Mouse (Mus musculus) intestine, embryonic 16.5 days (tissue): ENCODE measurements around the gene Psma4. TPM values are rescaled to one million over a fixed set of nuclear protein-coding genes. Genes with fewer than 3 reads are reported as not detected.

Experiments
- ATAC-seq: fragments of 200-750 bp; cut with Nextera tagmentation; 2 replicates; pipeline ENCODE4 v1.8.0; 2017; ENCODE audit warnings: moderate TSS enrichment, moderate library complexity
- H3K27ac ChIP-seq: fragments of 300-500 bp; sonication (generic); 2 replicates; pipeline ENCODE4 v1.5.1; 2014; ENCODE audit warnings: mild to moderate bottlenecking, low read length
- H3K27me3 ChIP-seq: fragments of 300-500 bp; sonication (generic); replicated peaks from 2 replicates; pipeline ENCODE4 v1.6.1; 2014; ENCODE audit warnings: low read length, control low read depth, mixed read lengths; ENCODE audit not compliant: control insufficient read depth, insufficient read depth
- H3K36me3 ChIP-seq: fragments of 300-500 bp; sonication (generic); 2 replicates; pipeline ENCODE4 v1.6.1; 2014; ENCODE audit warnings: low read length, control low read depth; ENCODE audit not compliant: control insufficient read depth, insufficient read depth
- H3K4me1 ChIP-seq: fragments of 300-500 bp; sonication (generic); 2 replicates; pipeline ENCODE4 v1.6.1; 2014; ENCODE audit warnings: low read length, control low read depth, mixed read lengths; ENCODE audit not compliant: control insufficient read depth, insufficient read depth
- H3K4me2 ChIP-seq: fragments of 300-500 bp; sonication (generic); 2 replicates; pipeline ENCODE4 v1.6.1; 2014; ENCODE audit warnings: low read depth, low read length, control low read depth
- H3K4me3 ChIP-seq: fragments of 300-500 bp; sonication (generic); 2 replicates; pipeline ENCODE4 v1.5.1; 2014; ENCODE audit warnings: mild to moderate bottlenecking, low read length
- H3K9ac ChIP-seq: fragments of 300-500 bp; sonication (generic); 2 replicates; pipeline ENCODE4 v1.6.1; 2014; ENCODE audit warnings: low read depth, low read length
- H3K9me3 ChIP-seq: fragments of 300-500 bp; sonication (generic); 2 replicates; pipeline ENCODE4 v1.6.1; 2016; ENCODE audit warnings: low read length, control low read depth; ENCODE audit not compliant: control insufficient read depth
- WGBS: fragments of 180-500 bp; shearing (Covaris S2); extraction: QIAGEN DNeasy Blood & Tissue Kit; methylation state at CpG from one replicate; pipeline ENCODE4 v1.1.7; 2014; 5-methylcytosine and 5-hydroxymethylcytosine counted together
- polyA plus RNA-seq: library from polyadenylated mRNA; unstranded; fragments of >200 nt; fragmentation: Nextera tagmentation; extraction: Ambion mirVana; gene quantifications from 2 replicates; pipeline ENCODE4 v1.2.1, GENCODE M21; 2015

Gene Psma4
- polyA plus RNA-seq, 1 experiment from 2014 or later = 294 TPM

- peak within 1 kb of the TSS; percentile 73 for H3K4me3 ChIP-seq
- H3K27me3 ChIP-seq = peaks cover 26% of the 10 kb centered on the region
- no peak within 1 kb of the TSS for H3K27ac ChIP-seq
- peaks cover 6% of the 10 kb centered on the region; the same call in 1 of the 2 replicates for H3K4me1 ChIP-seq
- H3K9ac ChIP-seq = peak within 1 kb of the TSS; percentile 60
- WGBS = 63% methylated on average over 8 of the region's 8 CpGs
- H3K9me3 ChIP-seq = no peaks in the 10 kb centered on the region
- no peaks in the 10 kb centered on the region for H3K36me3 ChIP-seq
- peak within 1 kb of the TSS; percentile 98 for H3K4me2 ChIP-seq
- ATAC-seq = no peak; the same call in 1 of the 2 replicates
Observed at GRCm38 (mm10) chr9:54980674-54981073, 30.1 kb downstream of the Psma4 start, which contains the start of gene Chrna5. Gene Chrna5, plus strand, starts transcription at chr9:54980880.

DNA sequence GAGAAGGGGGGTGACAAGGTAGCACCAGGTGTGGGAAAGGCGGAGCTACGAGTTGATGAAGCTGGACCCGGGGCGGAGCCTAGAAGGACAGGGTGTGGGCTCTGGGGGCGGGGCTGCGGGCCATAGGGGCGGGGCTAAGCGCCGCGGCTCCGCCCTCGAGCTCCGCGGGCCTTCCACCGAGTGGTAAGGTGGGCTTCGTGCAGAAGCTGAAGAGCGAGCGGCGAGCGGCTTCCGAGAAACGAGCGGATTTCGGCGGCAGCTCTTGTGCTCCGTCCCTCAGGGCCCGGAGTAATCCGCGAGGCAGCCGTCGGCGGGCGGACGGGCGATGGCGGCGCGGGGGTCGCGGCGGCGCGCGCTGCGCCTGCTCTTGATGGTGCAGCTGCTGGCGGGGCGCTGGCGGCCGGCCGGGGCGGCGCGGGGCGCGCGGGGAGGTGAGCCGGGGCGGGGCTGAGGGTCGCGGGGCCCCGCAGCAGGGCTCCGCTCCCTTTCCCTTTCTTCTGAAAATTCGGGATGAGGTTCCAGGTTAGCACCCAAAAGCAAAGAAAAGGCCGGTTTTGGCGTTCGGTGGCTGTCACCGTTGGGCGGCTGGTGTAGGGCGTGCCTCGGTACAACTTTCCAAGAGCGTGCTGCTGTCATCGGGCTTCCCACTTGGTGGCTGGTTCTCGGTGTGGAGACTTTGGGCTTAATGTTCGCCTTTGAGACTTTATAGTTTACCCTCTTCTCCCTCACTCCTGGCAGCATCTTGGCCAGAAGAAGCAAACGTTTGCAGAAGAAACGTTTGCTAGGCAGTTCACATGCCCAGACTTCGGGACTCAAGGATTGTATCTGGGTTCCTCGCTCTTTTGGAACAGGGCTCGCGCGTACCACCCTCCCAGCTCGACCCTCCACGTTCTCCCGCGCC lies 31.0 kb downstream of the Psma4 start:
- Histone ChIP-seq H3K27me3 (peaks cover 26% of the 10 kb centered on the region), H3K4me1 (peaks cover 6% of the 10 kb centered on the region; the same call in 1 of the 2 replicates), H3K9me3 (no peaks in the 10 kb centered on the region), H3K4me2 (peak overlapping the region; percentile 98), H3K4me3 (peak overlapping the region; percentile 73), H3K36me3 (no peaks in the 10 kb centered on the region), H3K9ac (peak overlapping the region; percentile 60), H3K27ac (no peak overlapping the region)
- 1% methylated on average over 85 of the region's 85 CpGs for WGBS
- peak; percentile 90 for ATAC-seq

- Histone ChIP-seq H3K36me3 (no peaks in the 10 kb centered on the region), H3K27ac (no peak overlapping the region), H3K27me3 (peaks cover 26% of the 10 kb centered on the region), H3K4me3 (peak overlapping the region; percentile 73), H3K9me3 (no peaks in the 10 kb centered on the region), H3K4me2 (peak overlapping the region; percentile 98), H3K4me1 (peaks cover 6% of the 10 kb centered on the region; the same call in 1 of the 2 replicates), H3K9ac (0 out of 2 replicates have a peak overlapping the region, but pooled peaks have one; percentile 60)
- ATAC-seq = no peak
- 11% methylated on average over 7 of the region's 7 CpGs for WGBS
Observed at GRCm38 (mm10) chr9:54982401-54982800, 31.8 kb downstream of the Psma4 start.

DNA sequence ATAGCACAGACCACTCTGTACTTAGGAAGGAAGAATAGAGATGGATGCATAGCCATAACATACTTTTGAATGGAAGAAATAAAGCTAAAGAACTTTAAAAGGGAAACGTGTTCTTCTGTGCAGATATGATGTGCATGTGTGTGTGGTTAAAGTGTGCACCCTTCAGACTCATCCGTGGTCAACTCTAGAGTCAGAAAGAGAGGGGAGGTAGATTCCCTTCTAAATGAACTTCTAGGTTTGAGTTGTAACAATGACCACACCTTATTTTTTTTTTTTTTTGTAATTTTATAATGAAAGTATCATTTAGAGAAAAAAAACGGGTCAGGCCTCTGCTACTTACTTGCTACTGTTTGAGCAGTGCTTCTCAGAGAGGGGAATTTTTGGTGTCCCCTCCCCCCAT lies 39.8 kb downstream of the Psma4 start:
- H3K9me3 ChIP-seq = no peaks in the 10 kb centered on the region
- 75% methylated on average over 3 of the region's 3 CpGs for WGBS
- H3K4me3 ChIP-seq = no peak overlapping the region
- no peaks in the 10 kb centered on the region for H3K27me3 ChIP-seq
- H3K4me2 ChIP-seq = no peak overlapping the region
- H3K9ac ChIP-seq = no peak overlapping the region
- H3K4me1 ChIP-seq = no peaks in the 10 kb centered on the region
- no peak overlapping the region for H3K27ac ChIP-seq
- no peak for ATAC-seq
- no peaks in the 10 kb centered on the region for H3K36me3 ChIP-seq

- no peaks in the 10 kb centered on the region for H3K36me3 ChIP-seq
- H3K27me3 ChIP-seq = no peaks in the 10 kb centered on the region
- H3K9me3 ChIP-seq = no peaks in the 10 kb centered on the region
- WGBS = 53% methylated on average over 3 of the region's 3 CpGs
- ATAC-seq = no peak
- H3K4me3 ChIP-seq = no peak overlapping the region
- no peaks in the 10 kb centered on the region for H3K4me1 ChIP-seq
- no peak overlapping the region for H3K4me2 ChIP-seq
- H3K9ac ChIP-seq = no peak overlapping the region
- no peak overlapping the region for H3K27ac ChIP-seq
Observed at GRCm38 (mm10) chr9:54994381-54994780, 43.8 kb downstream of the Psma4 start.

GRCm38 (mm10) chr9:54995645-54996044 lies 45.1 kb downstream of the Psma4 start:
- no peak overlapping the region for H3K9ac ChIP-seq
- no peak for ATAC-seq
- 69% methylated on average over 3 of the region's 3 CpGs for WGBS
- H3K4me2 ChIP-seq = no peak overlapping the region
- H3K4me3 ChIP-seq = no peak overlapping the region
- no peaks in the 10 kb centered on the region for H3K4me1 ChIP-seq
- no peaks in the 10 kb centered on the region for H3K27me3 ChIP-seq
- no peaks in the 10 kb centered on the region for H3K9me3 ChIP-seq
- no peaks in the 10 kb centered on the region for H3K36me3 ChIP-seq
- no peak overlapping the region for H3K27ac ChIP-seq

DNA sequence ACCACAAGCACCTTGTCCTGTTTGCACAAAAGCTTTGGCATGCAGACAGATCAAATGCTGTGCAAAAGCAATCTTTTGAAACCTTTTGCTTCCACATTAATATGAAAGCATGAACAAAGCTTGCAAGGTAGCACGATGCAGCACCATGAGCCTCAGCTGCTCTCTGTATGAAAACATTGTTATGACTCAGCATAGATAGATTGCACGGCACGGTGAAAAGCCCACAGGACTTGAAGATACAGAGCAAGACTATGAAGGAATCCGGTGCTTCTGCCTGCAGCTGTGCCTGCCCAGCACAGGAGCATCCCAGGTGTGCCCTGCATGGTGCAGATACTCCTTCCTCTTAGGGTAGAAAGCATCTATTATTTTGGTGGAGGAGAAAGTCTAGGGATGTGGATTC lies 53.0 kb downstream of the Psma4 start:
- no peak overlapping the region for H3K27ac ChIP-seq
- H3K4me1 ChIP-seq = no peaks in the 10 kb centered on the region
- no peak overlapping the region for H3K9ac ChIP-seq
- 63% methylated on average over 4 of the region's 4 CpGs for WGBS
- no peak overlapping the region for H3K4me2 ChIP-seq
- no peak for ATAC-seq
- H3K36me3 ChIP-seq = no peaks in the 10 kb centered on the region
- no peaks in the 10 kb centered on the region for H3K9me3 ChIP-seq
- no peak overlapping the region for H3K4me3 ChIP-seq
- H3K27me3 ChIP-seq = no peaks in the 10 kb centered on the region

Other genes with a start within 250 kb of the Psma4 start
- gene Wdr61, start 216.3 kb upstream of the Psma4 start, polyA plus RNA-seq = 142 and 148 TPM in 2 replicates
- gene Crabp1, start 186.0 kb upstream of the Psma4 start, polyA plus RNA-seq = 9.0 and 9.8 TPM in 2 replicates
- 21.0 and 23.1 TPM in 2 replicates for gene Ireb2, start 87.0 kb upstream of the Psma4 start, polyA plus RNA-seq
- gene Hykk, start 33.5 kb upstream of the Psma4 start, polyA plus RNA-seq = 2.5 and 2.7 TPM in 2 replicates
- gene AY074887, start 208 bp downstream of the Psma4 start, polyA plus RNA-seq = 0.31 and 0.66 TPM in 2 replicates
- gene Chrna5, start 30.1 kb downstream of the Psma4 start, polyA plus RNA-seq = 0.21 and 0.58 TPM in 2 replicates
- gene Chrna3, start 75.8 kb downstream of the Psma4 start, polyA plus RNA-seq = 9.7 and 9.8 TPM in 2 replicates
- 5.0 and 5.3 TPM in 2 replicates for gene Chrnb4, start 98.0 kb downstream of the Psma4 start, polyA plus RNA-seq
- 10.6 and 12.2 TPM in 2 replicates for gene Ube2q2, start 198.1 kb downstream of the Psma4 start, polyA plus RNA-seq